Mouse (Mus musculus): ENCODE data around the gene Serpinf2. TPM values are rescaled to one million over a fixed set of nuclear protein-coding genes. Genes with fewer than 3 reads are reported as not detected.

Serpinf2 gene
- under 1 TPM in 3 of 4 experiments, not detected in 1; 0.31 to 0.41 (median 0.38) TPM for total RNA-seq (2022)

DNA sequence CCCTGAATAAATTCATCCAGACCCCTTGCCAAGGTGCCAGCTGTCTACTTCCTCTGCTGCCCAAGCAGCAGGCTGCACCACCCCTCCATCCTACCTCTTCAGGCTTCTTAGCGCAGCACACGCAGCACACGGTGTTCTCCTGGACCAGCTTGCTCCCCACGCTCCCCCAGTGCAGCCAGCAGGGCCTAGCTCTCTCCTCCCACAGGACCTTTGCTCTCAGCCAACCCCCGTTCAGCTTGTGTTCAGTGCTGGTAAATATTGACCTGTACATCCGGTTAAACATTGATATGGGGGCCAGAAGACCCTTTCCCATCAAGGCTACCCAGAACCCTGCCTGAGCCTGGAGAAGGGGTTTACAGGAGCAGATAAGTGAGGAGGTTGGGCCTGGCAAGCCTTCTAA is at the start of gene Serpinf2:
Gene Serpinf2 (minus strand): TSS at position 229 of the 400 bp plus-strand sequence.
- no peak for DNase-seq

DNA sequence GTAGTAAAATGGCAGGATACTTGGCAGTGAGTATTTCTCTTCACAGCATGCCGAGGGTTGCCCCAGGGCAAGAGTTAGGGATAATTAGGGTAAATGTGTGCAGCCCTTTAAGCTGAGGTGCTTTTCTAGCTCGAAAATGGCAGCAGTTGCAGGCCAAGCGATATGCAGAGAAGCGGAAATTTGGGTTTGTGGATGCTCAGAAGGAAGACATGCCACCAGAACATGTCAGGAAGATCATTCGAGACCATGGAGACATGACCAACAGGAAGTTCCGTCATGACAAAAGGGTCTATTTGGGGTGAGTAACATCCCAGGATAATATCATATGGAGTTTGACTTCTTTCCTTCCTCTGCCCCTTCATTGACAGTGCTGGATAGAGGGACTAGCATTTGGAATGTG is 48.1 kb upstream of the Serpinf2 start:
- DNase-seq = no peak

DNA sequence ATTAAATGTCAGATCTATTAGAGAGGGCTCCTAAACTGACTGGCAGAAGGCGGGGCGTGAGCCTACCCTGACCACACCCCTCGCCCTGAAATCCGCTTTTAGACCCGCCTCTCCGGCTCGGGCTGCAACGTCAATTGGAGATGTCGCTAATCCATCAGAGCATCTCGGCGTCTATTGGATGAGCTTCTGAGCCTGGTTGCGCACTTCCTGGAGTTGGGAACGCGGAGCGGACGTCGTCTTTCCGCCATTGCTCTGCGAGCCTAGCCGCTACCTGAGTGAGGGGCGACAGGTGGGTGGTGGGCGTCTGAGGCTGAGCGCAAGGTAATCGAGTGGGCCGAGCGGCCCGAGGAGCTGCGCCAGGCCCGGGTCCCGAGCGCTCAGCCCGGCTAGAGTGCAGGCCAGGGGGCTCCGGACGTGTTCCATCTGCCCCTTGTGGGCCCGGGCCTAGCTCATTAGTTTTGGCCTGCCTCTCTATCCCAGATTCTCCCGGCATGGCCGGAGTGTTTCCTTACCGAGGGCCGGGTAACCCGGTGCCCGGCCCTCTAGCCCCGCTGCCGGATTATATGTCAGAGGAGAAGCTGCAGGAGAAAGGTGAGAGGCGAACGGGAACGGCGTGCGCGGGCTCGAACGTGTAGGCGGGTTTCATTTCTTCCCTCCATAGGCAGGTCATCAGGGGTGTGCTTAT is 47.4 kb upstream of the Serpinf2 start, which contains the start of gene Prpf8:
Gene Prpf8 (plus strand): TSS at position 216 of the 685 bp plus-strand sequence.
- DNase-seq = peak; percentile 98

DNA sequence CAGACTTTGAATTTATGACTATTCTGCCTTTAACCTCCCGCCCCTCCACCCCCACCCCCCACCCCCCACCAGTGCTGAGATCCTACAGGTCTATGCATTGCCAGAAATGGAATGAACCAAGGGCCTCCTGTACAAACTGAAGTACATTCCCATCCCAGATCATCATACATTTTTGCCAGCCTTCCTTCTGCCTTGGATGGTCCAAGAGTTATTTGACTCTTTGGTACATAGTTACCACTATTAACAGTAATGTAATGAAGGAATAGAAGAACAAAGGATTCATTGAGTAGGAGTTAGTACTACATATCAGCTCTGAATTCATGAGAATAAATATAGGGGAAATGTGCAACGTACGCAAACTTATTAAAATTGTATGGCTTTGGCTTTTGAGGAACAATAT is 46.8 kb upstream of the Serpinf2 start:
- DNase-seq = no peak

DNA sequence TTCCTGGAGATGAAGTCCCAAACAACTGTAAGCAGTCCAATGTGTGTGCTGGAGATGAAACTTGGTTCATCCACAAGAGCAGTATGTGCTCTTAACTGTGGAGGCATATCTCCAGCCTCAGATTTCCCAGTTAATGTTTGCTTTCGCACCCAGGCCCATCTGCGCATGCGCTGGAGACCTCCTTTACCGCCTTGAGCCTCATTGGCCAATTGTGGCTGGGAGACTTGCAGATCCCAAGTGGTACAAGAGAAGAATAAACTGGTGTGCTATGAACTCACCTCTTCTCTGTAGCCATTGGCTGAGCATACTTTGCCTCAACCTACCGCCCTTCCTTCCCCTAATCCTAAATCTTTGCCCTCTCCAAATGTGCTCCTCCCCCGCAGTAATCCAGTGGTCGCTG is 34.0 kb upstream of the Serpinf2 start:
- no peak for DNase-seq

DNA sequence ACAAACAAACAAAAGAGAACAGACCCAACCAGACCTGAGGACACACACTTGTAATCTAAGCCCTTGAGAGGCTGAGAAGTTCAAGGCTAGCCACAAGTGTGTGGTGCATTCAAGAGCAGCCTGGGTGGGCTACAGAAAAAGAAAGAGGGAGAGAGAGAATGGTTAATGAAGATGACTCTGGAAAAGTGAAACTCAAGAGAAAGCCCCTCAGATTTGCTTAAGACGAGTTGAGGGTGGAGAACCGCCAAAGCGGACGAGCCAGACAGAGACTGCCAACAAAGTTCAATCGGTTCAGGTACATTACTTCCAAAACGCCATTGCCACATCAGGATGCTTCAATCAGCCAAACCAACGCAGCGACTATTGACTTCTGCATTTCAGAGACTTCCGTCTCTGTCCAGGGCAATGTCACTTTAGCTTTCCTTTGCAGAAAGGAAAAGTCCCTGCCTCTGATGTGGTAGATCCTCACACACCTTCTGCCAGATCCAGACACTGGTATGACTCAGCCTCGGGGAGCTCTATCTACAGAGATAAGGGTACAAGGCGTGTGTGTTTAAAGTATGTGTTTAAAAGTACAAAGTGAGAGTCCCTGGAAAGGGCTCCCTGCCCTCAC is 33.2 kb upstream of the Serpinf2 start:
- DNase-seq = no peak

DNA sequence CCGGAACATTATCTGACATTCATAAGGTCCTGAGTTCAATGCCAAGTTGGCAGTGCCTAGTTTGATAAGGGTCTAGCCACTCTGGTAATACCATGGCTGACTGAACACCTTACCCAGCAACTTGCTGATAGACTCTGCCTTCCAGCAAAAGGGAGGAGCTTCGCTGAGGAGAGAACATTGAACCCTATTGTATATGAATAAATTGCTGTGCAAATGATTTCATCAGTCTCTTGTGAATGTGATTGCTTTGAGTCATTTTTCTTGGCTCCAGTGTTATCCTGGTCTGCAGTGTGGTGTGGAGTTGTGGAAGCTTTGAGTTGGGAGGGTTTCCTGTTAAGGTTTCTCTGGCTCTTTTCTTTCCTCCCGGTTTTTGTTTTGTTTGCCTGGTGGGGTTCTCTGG is 31.3 kb upstream of the Serpinf2 start:
- no peak for DNase-seq

DNA sequence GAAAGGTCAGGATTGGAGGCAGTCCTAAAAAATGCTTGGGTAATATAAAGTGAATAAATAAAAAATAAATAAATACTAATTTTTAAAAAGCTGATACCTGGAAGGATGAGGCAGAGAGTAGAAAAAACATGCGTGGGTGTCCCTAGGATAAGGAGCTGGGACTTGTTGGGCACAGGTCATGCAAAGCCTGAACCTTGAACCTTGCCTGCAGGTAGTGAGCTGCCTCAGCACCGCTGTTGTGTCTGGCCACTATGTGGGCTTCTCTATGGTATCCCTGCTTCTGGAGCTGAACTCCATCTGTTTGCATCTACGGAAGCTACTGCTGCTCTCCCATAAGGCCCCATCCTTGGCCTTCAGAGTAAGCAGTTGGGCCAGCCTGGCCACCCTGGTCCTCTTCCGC is 29.9 kb upstream of the Serpinf2 start:
- DNase-seq = no peak

DNA sequence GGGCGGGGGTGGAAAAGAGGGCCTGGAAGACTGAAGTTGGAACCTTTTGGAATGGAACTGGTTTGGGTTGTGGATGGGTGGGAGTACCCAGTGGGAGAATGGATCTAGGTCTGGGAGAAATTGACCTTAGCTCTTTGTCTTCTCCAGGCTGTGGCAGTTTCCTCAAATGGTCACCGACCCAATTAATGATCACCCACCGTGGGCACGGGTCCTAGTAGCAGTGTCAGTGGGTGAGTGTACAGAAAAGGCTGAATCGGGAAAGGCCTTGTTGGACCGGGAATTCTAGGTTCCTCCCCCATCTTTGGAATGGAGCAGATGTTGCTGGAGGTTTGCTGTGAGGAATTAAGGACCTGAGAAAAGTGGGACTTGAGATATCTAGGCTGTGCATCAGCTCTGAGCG is 29.0 kb upstream of the Serpinf2 start:
- no peak for DNase-seq

DNA sequence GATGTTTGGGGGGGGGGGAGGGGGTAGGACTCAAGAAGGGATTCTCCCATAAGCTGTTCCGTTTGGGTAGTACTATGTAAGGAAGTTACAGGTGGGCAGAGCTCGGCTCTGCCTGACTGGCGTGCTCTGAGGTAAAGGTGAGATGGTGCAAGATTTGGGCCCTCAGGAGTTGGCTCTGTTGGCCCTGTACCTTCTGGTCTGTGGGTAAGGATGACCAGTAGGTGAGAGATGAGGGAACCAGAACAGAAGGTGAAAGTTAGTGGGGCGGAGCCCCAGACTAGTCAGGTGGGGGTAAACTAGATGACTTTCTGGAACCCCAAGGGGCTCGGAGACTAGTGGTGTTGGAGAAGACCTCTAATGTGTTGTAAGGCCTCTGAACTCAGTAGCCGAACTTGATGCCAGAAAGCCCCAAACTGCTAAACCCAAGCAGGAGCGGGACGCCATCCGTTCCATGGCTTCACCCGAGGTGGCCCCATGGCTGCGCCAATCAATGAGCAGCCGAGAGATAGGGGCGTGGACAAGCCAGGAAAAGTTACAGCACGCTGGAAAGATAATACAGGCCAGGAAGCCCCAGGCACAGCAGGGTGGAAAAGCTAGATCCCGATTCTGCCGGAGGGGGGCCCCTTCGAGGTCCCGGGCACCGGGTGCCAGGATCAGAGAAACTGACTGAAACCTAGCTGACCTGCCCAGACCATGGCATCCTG is 28.3 kb upstream of the Serpinf2 start:
- peak; percentile 74 for DNase-seq

DNA sequence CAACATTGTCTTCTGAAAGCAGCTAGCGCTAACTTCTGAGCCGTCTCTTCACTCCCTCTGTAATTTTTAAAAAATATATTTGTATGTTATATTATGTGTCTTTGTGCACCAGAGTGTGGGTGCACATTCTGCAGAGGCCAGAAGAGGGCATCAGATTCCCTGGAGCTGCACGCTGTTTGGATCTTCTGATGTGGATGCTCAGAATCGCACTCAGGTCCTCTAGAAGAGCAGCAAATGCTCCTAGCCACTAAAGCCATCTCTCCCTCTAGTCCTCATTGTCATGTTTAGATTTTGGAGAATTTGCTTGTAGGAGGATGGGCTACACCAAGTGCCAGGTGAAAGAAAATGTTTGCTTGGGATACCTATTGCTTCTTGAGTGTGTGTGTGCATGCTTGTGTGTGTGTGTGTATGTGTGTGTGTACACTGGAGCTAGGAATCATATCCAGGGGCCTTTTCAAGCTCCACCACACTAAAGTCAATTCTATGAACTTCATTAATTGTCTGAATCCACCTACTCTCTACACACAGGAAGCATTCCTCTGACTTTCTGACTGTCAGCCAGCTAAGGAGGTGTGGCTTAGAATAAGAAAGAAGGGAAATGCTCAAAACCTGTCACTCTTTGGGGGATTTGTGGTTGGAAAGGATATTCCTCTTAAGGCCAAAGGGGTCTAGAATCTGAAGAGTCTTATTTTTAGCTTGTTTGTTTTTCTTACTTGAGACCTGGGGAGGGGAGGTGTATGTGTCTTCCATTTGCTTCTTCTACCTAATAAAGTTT is 27.5 kb upstream of the Serpinf2 start:
- no peak for DNase-seq

DNA sequence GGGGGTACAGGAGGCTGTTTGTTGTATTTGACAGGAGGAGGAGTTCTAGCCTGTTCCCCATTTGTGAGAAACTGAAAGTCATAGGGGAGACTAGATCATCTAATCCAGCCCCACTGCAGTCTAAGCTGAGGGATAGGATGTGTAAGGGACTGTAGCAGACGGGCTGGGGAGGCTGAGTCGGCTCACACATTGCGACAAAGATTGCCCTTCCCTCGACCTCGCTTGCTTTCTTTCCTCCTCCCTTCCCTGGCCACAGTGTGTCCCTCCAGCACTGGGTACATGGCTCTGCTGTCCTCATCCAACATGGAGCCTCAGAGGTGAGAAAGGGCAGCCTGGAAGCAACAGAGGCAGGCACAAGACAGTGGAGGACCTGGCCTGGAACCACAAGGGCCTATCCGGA is 25.7 kb upstream of the Serpinf2 start:
- no peak for DNase-seq

DNA sequence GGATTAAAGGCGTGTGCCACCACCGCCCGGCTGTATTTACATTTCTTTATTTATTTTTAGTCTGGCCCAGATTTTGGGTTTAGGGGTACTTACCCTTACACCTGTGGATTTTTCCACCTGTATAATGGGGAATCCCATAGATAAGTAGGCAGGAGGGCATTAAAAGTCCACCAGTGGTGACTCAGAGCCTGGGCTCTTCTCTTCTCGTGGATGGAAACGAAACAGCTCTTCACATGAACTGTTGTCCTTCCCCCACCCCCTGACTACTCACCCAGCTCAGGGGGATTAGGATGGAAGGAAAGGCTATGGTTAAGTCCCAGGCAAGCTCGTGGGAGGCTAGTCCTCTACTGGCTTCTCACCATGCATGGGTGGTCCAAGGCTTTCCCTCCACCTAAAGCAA is 25.0 kb upstream of the Serpinf2 start:
- DNase-seq = no peak

DNA sequence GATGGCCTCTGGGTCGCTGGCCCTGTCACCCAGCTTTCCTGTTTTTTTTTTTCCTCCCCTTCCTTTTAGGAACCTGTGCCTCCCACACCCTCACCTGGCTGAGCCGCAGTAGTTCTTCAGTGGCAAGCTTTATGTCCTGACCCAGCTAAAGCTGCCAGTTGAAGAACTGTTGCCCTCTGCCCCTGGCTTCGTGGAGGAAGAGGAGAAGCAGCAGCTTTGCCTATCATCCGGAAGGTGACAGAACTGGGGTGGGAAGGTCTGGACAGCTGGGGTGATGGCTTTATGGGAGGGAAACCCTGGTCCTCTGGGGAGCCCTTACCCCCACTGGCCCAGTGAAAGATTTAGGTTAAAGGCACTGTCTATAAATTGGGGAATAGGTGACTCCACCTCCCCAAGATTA is 24.2 kb upstream of the Serpinf2 start:
- no peak for DNase-seq

DNA sequence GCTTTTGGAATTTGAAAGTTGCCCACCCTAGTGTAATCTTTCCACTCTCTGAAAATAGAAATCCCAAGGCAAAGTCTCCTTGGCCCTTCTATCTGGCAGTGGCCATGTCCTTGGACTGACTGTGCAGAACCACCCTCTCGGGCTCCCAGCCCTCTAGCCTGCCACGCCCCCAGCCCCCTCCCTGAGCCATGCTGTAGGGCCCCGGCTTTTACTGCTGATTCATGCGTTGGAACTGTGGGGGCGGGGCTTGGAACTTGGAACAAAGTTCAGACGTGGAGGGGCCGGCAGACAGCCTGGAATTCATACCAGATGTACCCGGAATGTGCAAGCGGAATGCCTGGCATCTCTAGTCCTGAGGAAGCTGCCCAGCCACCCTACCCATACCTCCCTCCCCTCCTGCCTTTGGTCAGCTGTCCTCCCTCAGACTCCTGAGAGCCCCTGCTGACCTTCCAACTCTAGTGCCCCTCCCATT is 23.5 kb upstream of the Serpinf2 start:
- peak; percentile 95 for DNase-seq

DNA sequence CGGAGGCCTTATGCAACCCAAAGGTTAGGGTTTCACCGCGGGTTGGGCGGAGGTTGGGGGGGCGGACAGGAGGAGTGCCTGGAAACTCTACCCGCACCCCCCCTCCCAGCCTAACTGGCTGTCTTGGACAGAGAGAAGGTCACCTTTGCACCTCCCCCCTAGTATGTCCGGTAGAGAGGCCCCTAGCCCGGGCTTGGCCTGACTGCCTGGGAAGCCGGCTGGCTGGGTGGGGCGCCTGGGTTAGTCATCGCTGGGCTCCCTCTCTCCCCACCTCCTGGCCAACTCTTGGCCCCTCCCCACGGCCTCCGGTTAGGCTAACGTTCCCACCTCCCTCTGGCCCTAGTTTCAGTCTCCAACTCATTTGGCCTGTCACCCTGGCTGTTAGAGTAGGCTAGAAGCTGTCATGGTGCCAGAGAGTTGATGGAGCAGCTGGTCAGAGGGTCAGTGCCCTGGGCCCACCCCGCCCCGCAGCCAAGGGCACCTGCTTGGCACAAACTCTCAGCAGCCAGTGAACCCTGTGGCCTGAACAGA is 22.9 kb upstream of the Serpinf2 start:
- peak; percentile 93 for DNase-seq

DNA sequence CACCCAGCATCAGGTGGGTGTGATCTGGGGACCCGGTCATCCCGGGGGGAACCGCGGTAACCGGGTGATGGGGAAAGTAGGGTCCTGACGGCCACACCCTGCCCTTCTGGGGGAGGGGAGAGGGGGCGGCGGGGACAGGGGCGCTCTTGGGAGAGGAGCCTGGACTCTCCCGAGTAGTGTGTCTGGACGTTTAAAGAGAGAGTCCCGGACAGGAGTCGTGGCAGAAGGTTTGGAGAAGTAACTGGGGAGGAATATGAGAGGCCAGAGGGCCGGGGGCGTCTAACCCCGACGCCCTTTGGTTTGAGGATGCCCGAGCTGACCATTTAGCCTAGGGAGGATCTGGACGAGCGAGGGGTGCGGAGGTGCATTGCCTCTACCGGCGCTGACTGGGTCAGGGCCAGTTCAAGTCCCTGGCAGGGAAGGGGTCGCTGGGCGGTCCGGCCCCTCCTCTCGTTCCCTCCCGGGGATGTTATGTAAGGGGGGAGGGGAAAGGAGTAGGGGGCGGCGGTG is 22.4 kb upstream of the Serpinf2 start:
- no peak for DNase-seq

DNA sequence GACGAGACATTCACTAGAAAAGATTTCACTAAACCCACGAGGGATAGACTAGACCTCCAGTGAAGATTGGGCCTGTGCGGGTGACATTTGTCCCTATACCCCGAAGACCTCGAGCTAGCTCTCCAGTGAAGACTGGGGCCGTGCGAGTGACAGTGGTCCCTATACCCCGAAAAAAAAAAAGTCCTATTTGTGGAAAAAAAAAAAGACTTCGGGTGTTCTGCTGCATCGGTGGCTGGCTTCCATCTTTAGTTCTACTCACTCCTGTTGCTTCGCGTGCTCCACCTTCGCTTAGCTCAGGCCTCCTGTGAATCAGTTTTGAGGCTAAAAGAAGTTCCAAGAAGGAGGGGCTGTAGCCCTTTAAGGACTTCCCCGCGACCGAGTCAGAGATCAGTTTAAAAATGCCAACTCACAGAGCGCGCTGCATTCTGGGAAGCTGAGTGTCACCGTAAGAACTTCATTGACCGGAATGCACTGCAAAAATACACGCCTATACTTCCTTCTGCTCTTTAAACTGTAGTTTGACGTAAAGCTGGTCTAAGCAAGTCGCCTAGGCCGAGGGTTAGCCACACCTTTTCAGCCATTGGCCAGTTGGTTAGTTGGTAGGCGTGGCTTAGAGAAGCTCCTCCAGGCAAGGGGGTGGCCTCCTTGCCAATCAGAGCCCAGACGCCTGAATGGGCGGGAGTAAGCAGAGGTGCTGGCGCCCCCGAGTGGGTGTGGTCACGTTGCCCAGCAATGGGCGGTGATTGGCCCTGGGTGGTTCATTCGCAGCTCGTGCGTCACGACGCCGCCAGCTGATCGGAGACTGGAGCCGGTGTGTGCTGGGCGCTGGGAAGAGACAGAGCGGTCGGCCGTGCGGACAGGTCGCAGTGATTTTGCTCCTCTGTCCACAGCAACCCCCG is 21.7 kb upstream of the Serpinf2 start, which contains the start of gene Tlcd2:
Gene Tlcd2 (plus strand): TSS at position 872 of the 899 bp plus-strand sequence.
- DNase-seq = peak; percentile 100

DNA sequence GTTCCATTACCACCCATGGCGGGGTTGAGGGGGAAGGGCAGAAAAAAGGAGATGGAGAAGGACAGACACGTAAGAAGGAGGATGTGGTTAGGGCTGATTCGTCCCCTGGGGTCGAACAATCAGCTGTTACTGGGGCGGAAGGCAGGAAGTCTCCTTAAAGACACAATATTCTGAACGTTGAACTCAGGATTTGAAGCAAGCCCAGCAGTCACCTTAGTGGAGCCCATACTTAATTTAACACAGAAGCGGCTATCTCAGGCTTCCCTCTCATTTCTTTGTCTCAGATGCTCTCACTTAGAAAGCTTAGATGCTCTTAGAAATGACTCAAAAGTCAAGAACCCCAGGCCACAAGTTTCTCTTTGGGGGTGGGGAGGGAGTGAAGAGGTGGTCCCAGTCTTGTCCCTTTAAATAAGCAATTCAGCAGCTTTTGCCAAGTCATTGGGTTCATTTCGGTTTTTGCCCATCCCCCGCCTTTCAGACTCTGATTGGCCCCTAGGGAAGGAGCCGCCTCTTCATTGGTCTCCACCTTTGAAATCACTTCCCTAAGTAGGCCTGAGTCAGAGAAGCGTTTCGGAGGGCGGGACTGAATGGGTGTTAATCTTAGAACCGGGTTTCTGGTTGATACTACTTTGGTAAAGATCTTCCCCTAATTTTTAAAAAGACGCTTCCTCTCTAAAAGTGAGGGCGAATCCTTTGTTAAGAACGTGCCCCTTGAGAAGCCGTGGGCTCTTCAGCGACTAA is 20.9 kb upstream of the Serpinf2 start:
- peak; percentile 93 for DNase-seq

DNA sequence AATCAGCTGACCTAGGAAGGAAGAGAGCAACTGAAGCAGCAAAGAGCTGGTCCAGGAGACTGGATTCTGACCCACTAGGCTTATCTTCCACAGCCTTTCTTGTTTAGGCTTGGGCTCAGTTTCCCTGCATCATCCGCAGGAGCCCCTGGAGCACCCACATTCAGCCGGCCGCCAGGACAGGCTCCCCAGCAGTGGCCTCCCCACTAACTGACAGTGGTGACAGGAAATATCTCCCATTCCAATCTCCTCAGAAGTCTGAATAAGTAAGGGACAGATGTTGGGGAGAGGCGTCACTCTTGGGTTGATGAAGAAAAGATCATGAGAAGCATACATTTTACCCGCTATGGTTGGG is 20.3 kb upstream of the Serpinf2 start:
- no peak for DNase-seq
